Mouse (Mus musculus): ENCODE measurements around the gene Gfap. TPM values are rescaled to one million over a fixed set of nuclear protein-coding genes. Genes with fewer than 3 reads are reported as not detected.
A peak's percentile ranks its signal among the peaks of the same experiment; 100 is the strongest.

Gfap gene
- polyA plus RNA-seq, 1 experiment from 2014 or later, result not detected

DNA sequence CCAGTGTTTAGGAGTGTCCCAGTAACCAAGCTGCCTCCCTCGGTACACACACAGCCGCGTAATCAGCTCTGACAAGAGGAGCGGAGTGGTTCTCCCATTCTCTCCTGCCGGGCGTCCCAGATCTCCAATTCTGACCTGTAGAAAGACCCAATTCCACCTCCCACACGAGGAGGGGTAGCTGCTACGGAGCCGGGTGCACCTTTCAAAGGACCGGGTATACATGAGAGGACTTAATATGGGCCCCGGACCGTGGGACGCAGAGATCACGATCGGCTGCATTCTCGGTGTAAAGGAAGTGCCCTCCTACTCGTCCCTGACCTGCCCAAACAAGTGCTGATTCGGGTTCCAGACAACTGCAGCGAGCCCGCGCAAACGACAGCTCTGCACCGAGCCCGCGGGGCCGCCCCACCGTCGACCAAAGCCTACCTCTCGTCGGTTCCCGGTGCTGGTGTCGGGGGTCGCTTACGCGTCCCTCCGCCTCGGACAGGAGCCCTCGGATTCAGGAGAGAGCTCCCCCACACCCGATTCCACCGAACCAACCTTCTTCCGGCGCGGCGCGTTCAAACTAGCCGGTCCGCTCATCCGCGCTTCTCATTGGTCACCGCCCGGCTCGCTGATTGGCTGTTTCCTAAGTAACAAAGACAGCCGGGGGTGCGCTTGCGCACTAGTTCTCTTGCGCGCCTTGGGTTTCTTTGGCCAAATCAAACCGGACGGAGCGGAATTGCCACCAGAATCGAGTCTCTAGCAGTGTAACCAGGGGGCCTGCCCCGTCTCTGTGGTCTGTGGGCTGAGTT lies 24.0 kb upstream of the Gfap start, which contains the start of gene Kif18b:
Gene Kif18b (minus strand): TSS at position 568 of the 794 bp plus-strand sequence.
- under 1% methylated on average over 62 of the region's 62 CpGs for WGBS
- DNase-seq (ENCODE audit: low spot score), result peak; percentile 98
- H3K27me3 ChIP-seq (ENCODE audit: insufficient read depth, poor library complexity, severe bottlenecking), result no peaks in the 10 kb centered on the region
- peaks cover 34% of the 10 kb centered on the region for H3K36me3 ChIP-seq
- peaks cover 45% of the 10 kb centered on the region for H3K4me1 ChIP-seq (replicated peaks)
- peak within 1 kb of the TSS; percentile 83 for H3K4me3 ChIP-seq
- H3K27ac ChIP-seq, result peak within 1 kb of the TSS; percentile 95
- no peaks in the 10 kb centered on the region for H3K9me3 ChIP-seq

GRCm38 (mm10) chr11:102921491-102921890 lies 20.8 kb upstream of the Gfap start:
- H3K4me1 ChIP-seq (replicated peaks), result peaks cover 45% of the 10 kb centered on the region
- H3K9me3 ChIP-seq, result no peaks in the 10 kb centered on the region
- H3K27ac ChIP-seq, result no peak overlapping the region
- no peak overlapping the region; the same call in 1 of the 2 replicates for H3K4me3 ChIP-seq
- peaks cover 48% of the 10 kb centered on the region for H3K36me3 ChIP-seq
- no peak for DNase-seq (ENCODE audit: low spot score)
- no peaks in the 10 kb centered on the region for H3K27me3 ChIP-seq (ENCODE audit: insufficient read depth, poor library complexity, severe bottlenecking)
- 87% methylated on average over 6 of the region's 6 CpGs for WGBS

GRCm38 (mm10) chr11:102918077-102918476 lies 17.4 kb upstream of the Gfap start:
- no peak overlapping the region for H3K4me3 ChIP-seq
- H3K27me3 ChIP-seq (ENCODE audit: insufficient read depth, poor library complexity, severe bottlenecking), result no peaks in the 10 kb centered on the region
- peaks cover 20% of the 10 kb centered on the region for H3K4me1 ChIP-seq (replicated peaks)
- no peak for DNase-seq (ENCODE audit: low spot score)
- H3K36me3 ChIP-seq, result peaks cover 81% of the 10 kb centered on the region
- WGBS, result 94% methylated on average over 4 of the region's 4 CpGs
- no peak overlapping the region for H3K27ac ChIP-seq
- no peaks in the 10 kb centered on the region for H3K9me3 ChIP-seq

- H3K36me3 ChIP-seq, result peaks cover 80% of the 10 kb centered on the region
- H3K4me3 ChIP-seq, result no peak overlapping the region
- WGBS, result 92% methylated on average over 9 of the region's 9 CpGs
- no peaks in the 10 kb centered on the region for H3K4me1 ChIP-seq (replicated peaks)
- H3K27ac ChIP-seq, result no peak overlapping the region
- H3K9me3 ChIP-seq, result no peaks in the 10 kb centered on the region
- H3K27me3 ChIP-seq (ENCODE audit: insufficient read depth, poor library complexity, severe bottlenecking), result no peaks in the 10 kb centered on the region
- DNase-seq (ENCODE audit: low spot score), result no peak
Measured at GRCm38 (mm10) chr11:102915380-102915779, 14.7 kb upstream of the Gfap start.

DNA sequence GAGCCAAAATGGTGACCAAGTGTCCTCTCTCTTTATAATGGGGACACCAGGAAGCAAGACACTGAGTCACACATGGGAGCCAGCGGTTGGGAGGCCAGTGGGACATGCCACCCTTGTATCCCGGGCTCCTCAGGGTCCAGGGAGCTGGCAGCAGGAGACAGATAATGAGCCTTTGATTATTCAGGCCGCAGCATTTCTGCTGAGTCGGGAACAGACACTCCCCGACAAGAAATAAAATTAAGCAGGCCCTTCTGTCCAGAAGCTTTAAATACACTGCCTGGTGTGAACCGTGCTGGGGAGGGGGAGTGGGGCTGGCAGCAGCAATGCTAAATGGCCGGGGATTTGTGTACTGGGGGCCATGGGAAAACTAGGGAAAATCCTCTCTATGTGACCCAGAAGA lies 10.7 kb upstream of the Gfap start:
- DNase-seq (ENCODE audit: low spot score), result no peak
- Histone ChIP-seq H3K4me3 (no peak overlapping the region), H3K4me1 (replicated peaks) (no peaks in the 10 kb centered on the region), H3K9me3 (no peaks in the 10 kb centered on the region), H3K27me3 (ENCODE audit: insufficient read depth, poor library complexity, severe bottlenecking) (no peaks in the 10 kb centered on the region), H3K27ac (no peak overlapping the region), H3K36me3 (peaks cover 99% of the 10 kb centered on the region)
- WGBS, result 76% methylated on average over 7 of the region's 7 CpGs

DNA sequence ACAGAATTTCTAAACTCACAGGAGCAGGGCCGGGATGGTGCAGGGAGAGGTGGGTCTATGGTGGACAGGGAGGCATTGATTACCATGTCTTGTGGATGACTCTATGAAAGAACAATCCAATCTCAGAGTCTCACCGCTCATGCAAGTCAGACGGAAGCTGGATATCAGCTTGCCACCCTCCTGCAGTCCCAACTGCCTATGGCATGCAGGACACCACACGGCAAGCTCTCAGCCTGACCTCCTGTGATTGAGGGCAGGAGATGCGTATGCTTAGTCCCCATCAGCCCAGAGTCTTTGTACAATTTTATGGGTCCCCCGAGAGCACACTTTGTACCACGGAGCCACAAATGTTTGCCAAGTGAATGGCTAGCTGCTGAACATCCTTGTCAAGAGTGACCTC lies 2.9 kb upstream of the Gfap start:
- Histone ChIP-seq H3K27ac (no peak overlapping the region), H3K36me3 (peaks cover 39% of the 10 kb centered on the region), H3K27me3 (ENCODE audit: insufficient read depth, poor library complexity, severe bottlenecking) (peaks cover 7% of the 10 kb centered on the region), H3K4me1 (replicated peaks) (peaks cover 7% of the 10 kb centered on the region), H3K4me3 (no peak overlapping the region), H3K9me3 (no peaks in the 10 kb centered on the region)
- WGBS, result 77% methylated on average over 7 of the region's 7 CpGs
- no peak for DNase-seq (ENCODE audit: low spot score)

- Histone ChIP-seq H3K4me1 (replicated peaks) (peaks cover 17% of the 10 kb centered on the region), H3K27me3 (ENCODE audit: insufficient read depth, poor library complexity, severe bottlenecking) (peaks cover 22% of the 10 kb centered on the region), H3K27ac (0 out of 2 replicates have a peak overlapping the region, but pooled peaks have one; percentile 35), H3K9me3 (no peaks in the 10 kb centered on the region), H3K36me3 (peaks cover 24% of the 10 kb centered on the region), H3K4me3 (no peak overlapping the region)
- 85% methylated on average over 5 of the region's 5 CpGs for WGBS
- DNase-seq (ENCODE audit: low spot score), result no peak
Measured at GRCm38 (mm10) chr11:102902107-102902506, 1.4 kb upstream of the Gfap start.

GRCm38 (mm10) chr11:102901199-102901598 lies 487 bp upstream of the Gfap start:
- H3K4me1 ChIP-seq (replicated peaks), result peaks cover 25% of the 10 kb centered on the region
- WGBS, result 70% methylated on average over 4 of the region's 4 CpGs
- DNase-seq (ENCODE audit: low spot score), result no peak
- no peak overlapping the region for H3K4me3 ChIP-seq
- peaks cover 31% of the 10 kb centered on the region for H3K27me3 ChIP-seq (ENCODE audit: insufficient read depth, poor library complexity, severe bottlenecking)
- H3K27ac ChIP-seq, result no peak overlapping the region
- H3K9me3 ChIP-seq, result no peaks in the 10 kb centered on the region
- H3K36me3 ChIP-seq, result peaks cover 15% of the 10 kb centered on the region

GRCm38 (mm10) chr11:102898408-102898807 lies 2.3 kb downstream of the Gfap start:
- 81% methylated on average over 9 of the region's 9 CpGs for WGBS
- H3K27ac ChIP-seq, result no peak overlapping the region
- no peak for DNase-seq (ENCODE audit: low spot score)
- peaks cover 23% of the 10 kb centered on the region for H3K4me1 ChIP-seq (replicated peaks)
- peaks cover 58% of the 10 kb centered on the region for H3K27me3 ChIP-seq (ENCODE audit: insufficient read depth, poor library complexity, severe bottlenecking)
- H3K4me3 ChIP-seq, result no peak overlapping the region
- no peaks in the 10 kb centered on the region for H3K36me3 ChIP-seq
- H3K9me3 ChIP-seq, result no peaks in the 10 kb centered on the region

- 76% methylated on average over 20 of the region's 20 CpGs for WGBS
- H3K27ac ChIP-seq, result no peak overlapping the region
- H3K9me3 ChIP-seq, result no peaks in the 10 kb centered on the region
- H3K27me3 ChIP-seq (ENCODE audit: insufficient read depth, poor library complexity, severe bottlenecking), result peaks cover 76% of the 10 kb centered on the region
- no peaks in the 10 kb centered on the region for H3K36me3 ChIP-seq
- no peak overlapping the region for H3K4me3 ChIP-seq
- peaks cover 30% of the 10 kb centered on the region for H3K4me1 ChIP-seq (replicated peaks)
- DNase-seq (ENCODE audit: low spot score), result no peak
Measured at GRCm38 (mm10) chr11:102896641-102897040, 4.1 kb downstream of the Gfap start.

GRCm38 (mm10) chr11:102895779-102896178 lies 4.9 kb downstream of the Gfap start:
- 80% methylated on average over 9 of the region's 9 CpGs for WGBS
- H3K27me3 ChIP-seq (ENCODE audit: insufficient read depth, poor library complexity, severe bottlenecking), result peaks cover 85% of the 10 kb centered on the region
- no peak for DNase-seq (ENCODE audit: low spot score)
- H3K27ac ChIP-seq, result no peak overlapping the region
- H3K4me3 ChIP-seq, result no peak overlapping the region
- no peaks in the 10 kb centered on the region for H3K9me3 ChIP-seq
- H3K36me3 ChIP-seq, result no peaks in the 10 kb centered on the region
- H3K4me1 ChIP-seq (replicated peaks), result peaks cover 29% of the 10 kb centered on the region

- Histone ChIP-seq H3K4me1 (replicated peaks) (peaks cover 27% of the 10 kb centered on the region), H3K4me3 (no peak overlapping the region), H3K27me3 (ENCODE audit: insufficient read depth, poor library complexity, severe bottlenecking) (peaks cover 87% of the 10 kb centered on the region), H3K9me3 (no peaks in the 10 kb centered on the region), H3K27ac (no peak overlapping the region), H3K36me3 (no peaks in the 10 kb centered on the region)
- WGBS, result 88% methylated on average over 4 of the region's 4 CpGs
- DNase-seq (ENCODE audit: low spot score), result no peak
Measured at GRCm38 (mm10) chr11:102894716-102895115, 6.0 kb downstream of the Gfap start.

DNA sequence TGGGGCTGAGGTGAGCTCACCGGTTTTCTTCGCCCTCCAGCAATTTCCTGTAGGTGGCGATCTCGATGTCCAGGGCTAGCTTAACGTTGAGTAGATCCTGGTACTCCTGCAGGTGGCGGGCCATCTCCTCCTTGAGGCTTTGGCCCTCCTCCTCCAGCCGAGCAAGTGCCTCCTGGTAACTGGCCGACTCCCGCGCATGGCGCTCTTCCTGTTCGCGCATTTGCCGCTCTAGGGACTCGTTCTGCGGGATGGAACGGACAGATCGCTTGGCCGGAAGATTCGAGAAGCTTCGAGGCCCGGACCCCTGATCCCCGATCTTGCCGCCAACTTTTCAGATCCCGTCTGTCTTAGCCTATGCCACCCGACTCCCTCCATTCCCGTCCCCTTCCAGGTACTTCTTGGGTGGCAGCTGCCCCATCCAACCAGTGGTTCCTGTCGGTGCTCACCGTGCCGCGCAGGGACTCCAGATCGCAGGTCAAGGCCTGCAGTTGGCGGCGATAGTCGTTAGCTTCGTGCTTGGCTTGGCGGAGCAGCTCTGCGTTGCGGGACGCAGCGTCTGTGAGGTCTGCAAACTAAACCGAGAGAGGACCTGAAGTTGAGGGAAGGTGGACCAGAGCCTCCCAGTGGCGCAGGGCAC lies 7.6 kb downstream of the Gfap start:
- 3% methylated on average over 43 of the region's 43 CpGs for WGBS
- H3K36me3 ChIP-seq, result no peaks in the 10 kb centered on the region
- H3K4me3 ChIP-seq, result peak overlapping the region; percentile 46
- H3K9me3 ChIP-seq, result no peaks in the 10 kb centered on the region
- H3K27me3 ChIP-seq (ENCODE audit: insufficient read depth, poor library complexity, severe bottlenecking), result peaks cover 80% of the 10 kb centered on the region
- DNase-seq (ENCODE audit: low spot score), result peak; percentile 72
- H3K4me1 ChIP-seq (replicated peaks), result peaks cover 22% of the 10 kb centered on the region
- peak overlapping the region; percentile 70 for H3K27ac ChIP-seq
